ENCODE assay signal across 8 mouse cellular contexts in the genomic region with DNA sequence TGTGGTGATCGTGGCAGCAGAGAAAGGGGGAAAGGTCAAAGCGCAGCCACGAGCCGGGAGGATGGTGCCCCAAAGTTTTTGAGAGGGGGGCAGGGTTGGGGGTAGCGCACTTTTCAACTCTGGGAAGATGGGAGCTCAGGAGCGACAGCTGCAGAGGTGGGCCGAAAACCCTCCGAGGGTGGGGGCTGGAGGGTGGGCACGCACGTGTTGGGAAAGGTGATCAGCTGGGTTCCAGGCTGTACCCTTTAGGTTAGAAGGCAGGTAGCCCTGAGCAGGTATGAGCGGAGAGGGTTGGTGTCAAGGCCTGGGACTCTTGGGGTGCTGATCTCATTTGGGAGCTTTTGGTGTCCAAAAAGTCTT. TPM values are rescaled to one million over a fixed set of nuclear protein-coding genes. Genes with fewer than 3 reads are reported as not detected.
A peak's percentile ranks its signal among the peaks of the same experiment; 100 is the strongest.
DNase-seq lines count a peak whose midpoint lies in the region; ATAC-seq lines count a peak whose summit lies in the region.

No protein-coding gene starts in this region.

- H3K36me3 ChIP-seq in kidney, embryonic 15.5 days, result peaks cover 4% of the 10 kb centered on the region
- H3K36me3 ChIP-seq in embryonic facial prominence, embryonic 10.5 days (replicated peaks), result peaks cover 4% of the 10 kb centered on the region
- peaks cover 3% of the 10 kb centered on the region; the same call in 1 of the 2 replicates for H3K36me3 ChIP-seq in hindbrain, embryonic 15.5 days
- no peaks in the 10 kb centered on the region for H3K36me3 ChIP-seq in midbrain, embryonic 15.5 days (replicated peaks)

- H3K27ac ChIP-seq in kidney, embryonic 15.5 days, result peak overlapping the region; percentile 73
- peak overlapping the region; percentile 93 for H3K27ac ChIP-seq in embryonic facial prominence, embryonic 10.5 days (replicated peaks)
- peak overlapping the region; percentile 76 for H3K27ac ChIP-seq in hindbrain, embryonic 15.5 days (replicated peaks)
- peak overlapping the region; percentile 78 for H3K27ac ChIP-seq in midbrain, embryonic 15.5 days

- peaks cover 13% of the 10 kb centered on the region for H3K4me1 ChIP-seq in kidney, embryonic 15.5 days
- peaks cover 17% of the 10 kb centered on the region for H3K4me1 ChIP-seq in embryonic facial prominence, embryonic 10.5 days
- peaks cover 9% of the 10 kb centered on the region for H3K4me1 ChIP-seq in hindbrain, embryonic 15.5 days (replicated peaks)
- peaks cover 16% of the 10 kb centered on the region for H3K4me1 ChIP-seq in midbrain, embryonic 15.5 days

- no peak for DNase-seq in kidney, postnatal 10 days
- DNase-seq in embryonic facial prominence, embryonic 10.5 days (ENCODE audit: low spot score), result no peak
- DNase-seq in layer of hippocampus, postnatal 36 days, result no peak
- DNase-seq in layer of hippocampus, adult 18-20 months (ENCODE audit: low spot score in 2 of 2), result no peak
- DNase-seq in left cerebral cortex, adult 18-20 months (ENCODE audit: low spot score in 2 of 2), result no peak

- H3K27me3 ChIP-seq in kidney, embryonic 15.5 days, result no peaks in the 10 kb centered on the region
- no peaks in the 10 kb centered on the region for H3K27me3 ChIP-seq in embryonic facial prominence, embryonic 10.5 days (replicated peaks; ENCODE audit: low read depth, poor library complexity, severe bottlenecking)
- H3K27me3 ChIP-seq in hindbrain, embryonic 15.5 days, result no peaks in the 10 kb centered on the region
- H3K27me3 ChIP-seq in midbrain, embryonic 15.5 days (replicated peaks), result no peaks in the 10 kb centered on the region

- no peaks in the 10 kb centered on the region for H3K9me3 ChIP-seq in kidney, embryonic 15.5 days (replicated peaks)
- no peaks in the 10 kb centered on the region for H3K9me3 ChIP-seq in embryonic facial prominence, embryonic 10.5 days
- H3K9me3 ChIP-seq in hindbrain, embryonic 15.5 days, result no peaks in the 10 kb centered on the region
- no peaks in the 10 kb centered on the region for H3K9me3 ChIP-seq in midbrain, embryonic 15.5 days

- WGBS in kidney, embryonic 15.5 days, result 6% methylated on average over 11 of the region's 11 CpGs
- WGBS in embryonic facial prominence, embryonic 10.5 days, result 10% methylated on average over 11 of the region's 11 CpGs
- 10% methylated on average over 11 of the region's 11 CpGs for WGBS in hindbrain, embryonic 15.5 days
- WGBS in midbrain, embryonic 15.5 days, result 9% methylated on average over 11 of the region's 11 CpGs

- H3K4me2 ChIP-seq in kidney, embryonic 15.5 days, result peak overlapping the region; percentile 87
- H3K4me2 ChIP-seq in hindbrain, embryonic 15.5 days, result peak overlapping the region; percentile 84
- H3K4me2 ChIP-seq in midbrain, embryonic 15.5 days, result peak overlapping the region; percentile 81

- ATAC-seq in kidney, embryonic 15.5 days (replicated peaks; ENCODE audit: low FRiP score), result peak; percentile 59; the same call in 1 of the 2 replicates
- peak; percentile 44; the same call in 1 of the 2 replicates for ATAC-seq in hindbrain, embryonic 15.5 days (ENCODE audit: low FRiP score, low read depth)
- ATAC-seq in midbrain, embryonic 15.5 days (replicated peaks), result peak; percentile 68

- peak overlapping the region; percentile 66 for H3K4me3 ChIP-seq in kidney, embryonic 15.5 days (replicated peaks)
- peak overlapping the region; percentile 74 for H3K4me3 ChIP-seq in embryonic facial prominence, embryonic 10.5 days
- H3K4me3 ChIP-seq in hindbrain, embryonic 15.5 days, result peak overlapping the region; percentile 71
- peak overlapping the region; percentile 67 for H3K4me3 ChIP-seq in midbrain, embryonic 15.5 days

- H3K9ac ChIP-seq in kidney, embryonic 15.5 days, result peak overlapping the region; percentile 68
- peak overlapping the region; percentile 55 for H3K9ac ChIP-seq in hindbrain, embryonic 15.5 days
- peak overlapping the region; percentile 71 for H3K9ac ChIP-seq in midbrain, embryonic 15.5 days

RNA-seq across cellular contexts. Expression of a gene that starts 0.5 kb away (rescaled TPM):
- polyA plus RNA-seq in kidney, embryonic 15.5 days (2015; fragmentation: Nextera tagmentation; extraction: Ambion mirVana), result 19.6 and 21.5 TPM in 2 replicates
- polyA plus RNA-seq in embryonic facial prominence, embryonic 10.5 days (2016; fragmentation: Nextera tagmentation; extraction: Ambion mirVana), result 31.4 and 32.1 TPM in 2 replicates
- 34.8 and 36.7 TPM in 2 replicates for polyA plus RNA-seq in hindbrain, embryonic 15.5 days (2015; fragmentation: Nextera tagmentation; extraction: Ambion mirVana)
- polyA plus RNA-seq in midbrain, embryonic 15.5 days (2015; fragmentation: Nextera tagmentation; extraction: Ambion mirVana), result 38.9 and 39.9 TPM in 2 replicates
- total RNA-seq in layer of hippocampus, postnatal 36 days (2021), result 10 to 100 TPM; 16.9 to 18.8 TPM
- 10 to 100 TPM; 22.2 to 22.7 TPM for total RNA-seq in layer of hippocampus, adult 18-20 months (2021)
- total RNA-seq in left cerebral cortex, adult 18-20 months (2021), result 10 to 100 TPM; 20.9 to 21.2 TPM

RNA-seq across cellular contexts. Expression of a gene that starts 32.4 kb away (rescaled TPM):
- 135 and 137 TPM in 2 replicates for polyA plus RNA-seq in kidney, embryonic 15.5 days (2015; fragmentation: Nextera tagmentation; extraction: Ambion mirVana)
- polyA plus RNA-seq in embryonic facial prominence, embryonic 10.5 days (2016; fragmentation: Nextera tagmentation; extraction: Ambion mirVana), result 126 and 129 TPM in 2 replicates
- 168 and 171 TPM in 2 replicates for polyA plus RNA-seq in hindbrain, embryonic 15.5 days (2015; fragmentation: Nextera tagmentation; extraction: Ambion mirVana)
- 155 and 160 TPM in 2 replicates for polyA plus RNA-seq in midbrain, embryonic 15.5 days (2015; fragmentation: Nextera tagmentation; extraction: Ambion mirVana)
- total RNA-seq in layer of hippocampus, postnatal 36 days (2021), result 10 to 100 TPM; 78.6 to 84.6 TPM
- total RNA-seq in layer of hippocampus, adult 18-20 months (2021), result 10 to 100 TPM; 69.4 to 74.4 TPM
- 10 to 100 TPM; 69.7 to 71.0 TPM for total RNA-seq in left cerebral cortex, adult 18-20 months (2021)
